9 mouse cellular contexts compared by ENCODE assay signal in the genomic region with DNA sequence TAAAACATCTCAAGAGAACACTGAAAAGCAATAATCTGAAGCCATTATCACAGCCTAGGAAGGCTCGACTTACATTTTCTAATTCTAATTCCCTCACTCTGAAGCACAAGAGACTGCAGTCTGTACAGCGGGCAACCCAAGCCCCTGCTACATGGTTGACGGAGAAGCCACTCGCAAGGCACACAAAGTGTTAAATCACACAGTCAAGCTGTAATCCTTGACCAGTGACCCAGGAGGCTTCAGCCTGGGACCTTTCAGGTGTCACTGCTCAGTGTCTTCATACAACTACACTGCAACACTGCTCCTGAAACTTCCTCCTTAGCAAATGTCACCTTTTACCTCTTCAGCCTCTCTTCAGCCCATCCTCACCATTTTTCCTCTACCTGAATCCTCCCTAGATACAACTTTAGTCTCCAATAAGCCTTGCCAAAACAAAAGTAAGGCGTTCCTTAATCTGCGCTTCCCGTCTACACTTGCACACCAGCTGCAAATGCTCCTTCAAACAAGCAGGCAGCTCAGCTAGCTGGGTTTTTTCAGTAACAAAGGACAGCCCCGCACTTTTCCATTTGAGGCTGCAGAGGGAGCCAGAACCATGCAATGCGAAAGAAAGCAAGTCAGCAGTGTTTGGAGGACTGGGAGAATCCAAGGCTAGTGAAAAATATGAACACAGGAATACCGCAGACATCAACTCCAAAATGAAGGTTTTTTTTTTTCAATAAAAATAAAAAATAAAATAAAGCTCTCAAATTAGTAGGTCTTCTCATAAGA.
DNase-seq lines count a peak whose midpoint lies in the region; ATAC-seq and TF ChIP-seq lines count a peak whose summit lies in the region.
"Had no signal": no experiment of that assay in that cellular context is flagged by ENCODE, and none has a peak within 500 bp of the region (broad histone marks: within the 10 kb centered on the region; RNA-seq: fewer than 3 reads in every experiment).

No protein-coding gene starts in this region.

- no peak overlapping the region for H3K27ac ChIP-seq in spleen, adult 2 months (ENCODE audit: insufficient read depth, low read length)
- no peak overlapping the region for H3K27ac ChIP-seq in embryonic facial prominence, embryonic 12.5 days
- no peak overlapping the region for H3K27ac ChIP-seq in kidney, adult 2 months (ENCODE audit: insufficient read depth, low read depth, low read length)
- no peak overlapping the region for H3K27ac ChIP-seq in midbrain, embryonic 14.5 days (replicated peaks; ENCODE audit: low read depth, low read length)
- H3K27ac ChIP-seq: macrophage had no signal

- no peaks in the 10 kb centered on the region for H3K9me3 ChIP-seq in embryonic facial prominence, embryonic 12.5 days
- no peaks in the 10 kb centered on the region for H3K9me3 ChIP-seq in midbrain, embryonic 14.5 days (ENCODE audit: control insufficient read depth, low read length)

- H3K4me2 ChIP-seq in embryonic facial prominence, embryonic 12.5 days (replicated peaks), result 0 out of 2 replicates have a peak overlapping the region, but pooled peaks have one; percentile 13
- H3K4me2 ChIP-seq in midbrain, embryonic 14.5 days (ENCODE audit: low read length), result no peak overlapping the region

- no peaks in the 10 kb centered on the region for H3K36me3 ChIP-seq in spleen, adult 2 months (ENCODE audit: control insufficient read depth, insufficient read depth, low read length)
- H3K36me3 ChIP-seq in embryonic facial prominence, embryonic 12.5 days, result no peaks in the 10 kb centered on the region
- no peaks in the 10 kb centered on the region for H3K36me3 ChIP-seq in kidney, adult 2 months (ENCODE audit: control insufficient read depth, insufficient read depth, low read length)
- H3K36me3 ChIP-seq in midbrain, embryonic 14.5 days (ENCODE audit: control insufficient read depth, insufficient read depth, low read length), result no peaks in the 10 kb centered on the region

- no peak overlapping the region for H3K9ac ChIP-seq in embryonic facial prominence, embryonic 12.5 days
- 0 out of 2 replicates have a peak overlapping the region, but pooled peaks have one; percentile 32 for H3K9ac ChIP-seq in midbrain, embryonic 14.5 days (replicated peaks; ENCODE audit: low read length)

- WGBS in spleen, adult 2 months, result 56% methylated on average over 10 of the region's 10 CpGs
- 25% methylated on average over 10 of the region's 10 CpGs for WGBS in embryonic facial prominence, embryonic 12.5 days
- WGBS in kidney, adult 2 months, result 36% methylated on average over 10 of the region's 10 CpGs
- 27% methylated on average over 10 of the region's 10 CpGs for WGBS in midbrain, embryonic 14.5 days

- peak; percentile 8; the same call in 1 of the 2 replicates for TF ChIP-seq CTCF in spleen, adult 2 months (IDR thresholded peaks at IDR 0.05; ENCODE audit: extremely low read depth, insufficient read depth, insufficient read length, insufficient replicate concordance)
- TF ChIP-seq CTCF in kidney, adult 2 months (conservative IDR thresholded peaks at IDR 0.05; ENCODE audit: insufficient read depth, insufficient read length, low read depth, low read length), result peak; percentile 87

- H3K27me3 ChIP-seq in spleen, adult 2 months (ENCODE audit: control insufficient read depth, insufficient read depth, low read length), result no peaks in the 10 kb centered on the region
- H3K27me3 ChIP-seq in embryonic facial prominence, embryonic 12.5 days, result no peaks in the 10 kb centered on the region
- H3K27me3 ChIP-seq in kidney, adult 2 months (replicated peaks; ENCODE audit: control insufficient read depth, insufficient read depth, low read length), result no peaks in the 10 kb centered on the region
- H3K27me3 ChIP-seq in midbrain, embryonic 14.5 days (ENCODE audit: control insufficient read depth, insufficient read depth, low read length), result no peaks in the 10 kb centered on the region

- H3K4me1 ChIP-seq in spleen, adult 2 months (ENCODE audit: control insufficient read depth, insufficient read depth, insufficient read length), result no peaks in the 10 kb centered on the region
- H3K4me1 ChIP-seq in embryonic facial prominence, embryonic 12.5 days, result peaks cover 26% of the 10 kb centered on the region
- no peaks in the 10 kb centered on the region; the same call in 1 of the 2 replicates for H3K4me1 ChIP-seq in kidney, adult 2 months (ENCODE audit: control insufficient read depth, insufficient read depth, low read length)
- peaks cover 23% of the 10 kb centered on the region for H3K4me1 ChIP-seq in midbrain, embryonic 14.5 days (ENCODE audit: control insufficient read depth, insufficient read depth, low read length)

- intact Hi-C loops in left cerebral cortex, postnatal 36 days (cut with DNase I), result loop anchor here (2.0 to 10.0 kb wide), 4 partner anchors 311 to 1783 kb away; partner anchors contain the start of gene Auts2

- ATAC-seq in embryonic facial prominence, embryonic 12.5 days (ENCODE audit: insufficient number of reproducible peaks, insufficient read depth, low FRiP score, low TSS enrichment), result no peak
- no peak; the same call in 1 of the 2 replicates for ATAC-seq in midbrain, embryonic 14.5 days (ENCODE audit: low FRiP score, low TSS enrichment)

- no peak for DNase-seq in spleen, adult 2 months (ENCODE audit: low read depth in 1 of 2, low spot score in 2 of 2)
- no peak for DNase-seq in spleen, postnatal 4 days (ENCODE audit: low spot score in 2 of 2)
- peak; percentile 10 to 47 for DNase-seq in heart, adult 9 months (ENCODE audit: low spot score in 2 of 2)
- DNase-seq in kidney, adult 2 months, result peak; percentile 63
- peak; percentile 66 to 67 for DNase-seq in left cerebral cortex, postnatal 36 days (ENCODE audit: low spot score in 2 of 2)
- DNase-seq in midbrain, embryonic 14.5 days, result peak; percentile 91
- DNase-seq in telencephalon, adult 2 months (ENCODE audit: low read depth, low spot score), result peak; percentile 55

- TF ChIP-seq POLR2A in spleen, adult 2 months (IDR thresholded peaks at IDR 0.05; ENCODE audit: low read depth, low read length), result no peak
- no peak for TF ChIP-seq POLR2A in kidney, adult 2 months (IDR thresholded peaks at IDR 0.05; ENCODE audit: low read depth, low read length)

- no peak overlapping the region for H3K4me3 ChIP-seq in spleen, adult 2 months (ENCODE audit: extremely low read depth, insufficient read depth, insufficient read length)
- H3K4me3 ChIP-seq in embryonic facial prominence, embryonic 12.5 days, result no peak overlapping the region
- no peak overlapping the region for H3K4me3 ChIP-seq in kidney, adult 2 months (ENCODE audit: insufficient read depth, low read depth, low read length)
- H3K4me3 ChIP-seq in midbrain, embryonic 14.5 days (replicated peaks; ENCODE audit: low read depth, low read length), result no peak overlapping the region

Comparison
In these comparisons a context has a peak if more than half of its experiments do, and no peak if none do; other contexts are left out.
1. DNase-seq: peak in heart, adult 9 months (2 of 2), kidney, adult 2 months (single experiment), left cerebral cortex, postnatal 36 days (2 of 2), midbrain, embryonic 14.5 days (single experiment) and telencephalon, adult 2 months (single experiment); none in spleen, adult 2 months (0 of 2) and spleen, postnatal 4 days (0 of 2).